Mouse (Mus musculus) E14TG2a.4 (cell line): ENCODE data around the gene Rita1.

Experiments used
- CTCF ChIP-seq: conservative IDR thresholded peaks from 2 replicates; pipeline ENCODE4 v1.5.1; 2014; ENCODE audit warnings: low read length
- NANOG ChIP-seq: IDR thresholded peaks from 2 replicates; pipeline ENCODE4 v1.6.1; 2014; ENCODE audit warnings: borderline replicate concordance, low read length, mixed read lengths
- POU5F1 ChIP-seq: IDR thresholded peaks from 2 replicates; pipeline ENCODE4 v1.6.1; 2014; ENCODE audit warnings: low read length, borderline replicate concordance

GRCm38 (mm10) chr5:120651230-120651629 is 38.8 kb upstream of the Rita1 start:
- no peak for TF ChIP-seq CTCF
- no peak for TF ChIP-seq NANOG
- TF ChIP-seq POU5F1: no peak
